Mouse (Mus musculus) bone marrow, adult 2 months (tissue): ENCODE data around the gene Golgb1.

Experiments used
- CTCF ChIP-seq: fragments of 200-500 bp; IDR thresholded peaks from 2 replicates; pipeline ENCODE4 v1.5.1; 2011; ENCODE audit warnings: low read length, control low read depth; ENCODE audit not compliant: control insufficient read depth, insufficient read depth
- POLR2A ChIP-seq: fragments of 200-500 bp; IDR thresholded peaks from 2 replicates; pipeline ENCODE4 v1.6.1; 2011; ENCODE audit warnings: low read depth, mild to moderate bottlenecking, control low read depth, low read length, borderline replicate concordance; ENCODE audit not compliant: control insufficient read depth

DNA sequence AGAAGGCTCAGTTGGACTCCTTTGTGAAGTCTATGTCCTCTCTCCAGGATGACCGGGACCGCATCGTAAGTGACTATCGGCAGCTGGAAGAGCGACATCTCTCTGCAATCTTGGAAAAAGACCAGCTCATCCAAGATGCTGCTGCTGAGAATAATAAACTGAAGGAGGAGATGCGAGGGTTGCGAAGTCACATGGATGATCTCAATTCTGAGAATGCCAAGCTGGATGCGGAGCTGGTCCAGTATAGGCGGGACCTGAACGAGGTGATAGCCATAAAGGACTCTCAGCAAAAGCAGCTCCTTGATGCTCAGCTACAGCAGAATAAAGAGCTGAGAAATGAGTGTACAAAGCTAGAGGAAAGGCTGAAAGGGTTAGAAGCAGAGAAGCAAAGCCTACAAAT, 43.6 kb downstream of the Golgb1 start:
- TF ChIP-seq CTCF (no peak), POLR2A (no peak)
